Mouse (Mus musculus): ENCODE data around the gene Bicc1.

GRCm38 (mm10) chr10:71025131-71025894 is 134.2 kb downstream of the Bicc1 start:
- TF ChIP-seq CTCF (IDR thresholded peaks at IDR 0.05; ENCODE audit: borderline replicate concordance, control insufficient read depth, extremely low read depth, insufficient read depth, low read length, poor library complexity) (no peak), POLR2A (IDR thresholded peaks at IDR 0.05; ENCODE audit: control insufficient read depth, extremely low read depth, insufficient read depth, low read length, poor library complexity) (no peak)
